Mouse (Mus musculus) lung, adult 2 months (tissue): Measurements from ENCODE around the gene Stk24. TPM values are rescaled to one million over a fixed set of nuclear protein-coding genes. Genes with fewer than 3 reads are reported as not detected.

Experiments
- DNase-seq: peaks from one replicate; pipeline ENCODE4 v3.0.0; 2022
- H3K4me1 ChIP-seq: fragments of 200-500 bp; 2 replicates; pipeline ENCODE4 v1.6.1; 2011; ENCODE audit warnings: low read length; ENCODE audit not compliant: control insufficient read depth, insufficient read depth
- H3K4me3 ChIP-seq: fragments of 200-500 bp; replicated peaks from 2 replicates; pipeline ENCODE3; 2011; ENCODE audit warnings: low read depth, mild to moderate bottlenecking, control low read depth, low read length; ENCODE audit errors: extremely low read depth
- CTCF ChIP-seq: fragments of 200-500 bp; IDR thresholded peaks from 2 replicates; pipeline ENCODE4 v1.5.1; 2011; ENCODE audit warnings: mild to moderate bottlenecking, low read length, control low read depth; ENCODE audit not compliant: insufficient read depth
- POLR2A ChIP-seq: fragments of 200-500 bp; IDR thresholded peaks from 2 replicates; pipeline ENCODE4 v1.6.1; 2011; ENCODE audit warnings: low read depth, mild to moderate bottlenecking, control low read depth, low read length, borderline replicate concordance; ENCODE audit errors: extremely low read depth
- WGBS: fragments of 180-500 bp; shearing (Covaris S2); methylation state at CpG from one replicate; pipeline ENCODE4 v1.1.7; 2018; 5-methylcytosine and 5-hydroxymethylcytosine counted together
- polyA plus RNA-seq: library from polyadenylated mRNA; depleted of rRNA; stranded (reverse); fragments of >200 nt; gene quantifications from 2 replicates; pipeline ENCODE4 v1.2.3, GENCODE M21; 2012

Gene Stk24
- polyA plus RNA-seq, 1 experiment = 26.9 TPM

GRCm38 (mm10) chr14:121322150-121322549 lies 57.7 kb downstream of the Stk24 start:
- no peak for DNase-seq
- Histone ChIP-seq H3K4me1 (peaks cover 14% of the 10 kb centered on the region), H3K4me3 (no peak overlapping the region)
- no peak for TF ChIP-seq POLR2A
- TF ChIP-seq CTCF = no peak
- 88% methylated on average over 5 of the region's 5 CpGs for WGBS

DNA sequence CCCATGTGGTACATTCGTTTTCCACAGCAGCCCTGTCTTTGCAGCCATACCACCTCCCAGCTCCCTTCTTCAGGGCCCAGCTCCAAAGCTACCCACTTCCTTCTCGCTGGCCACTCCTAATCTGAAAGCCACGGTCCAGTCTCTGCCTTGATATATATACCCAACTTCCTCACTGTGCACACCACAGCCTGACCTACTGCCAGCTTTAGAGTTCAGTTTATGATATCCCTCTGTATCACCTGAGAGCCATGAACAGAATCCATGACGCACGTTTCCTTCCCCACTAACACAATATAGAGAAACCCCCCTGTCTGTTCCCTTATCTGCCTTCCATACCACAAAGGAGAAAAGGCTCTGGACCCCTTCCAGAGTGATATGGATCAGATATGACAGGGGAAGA lies 61.4 kb downstream of the Stk24 start:
- no peak for TF ChIP-seq POLR2A
- no peak for TF ChIP-seq CTCF
- peaks cover 12% of the 10 kb centered on the region for H3K4me1 ChIP-seq
- 29% methylated on average over 5 of the region's 5 CpGs for WGBS
- no peak overlapping the region for H3K4me3 ChIP-seq
- DNase-seq = no peak

DNA sequence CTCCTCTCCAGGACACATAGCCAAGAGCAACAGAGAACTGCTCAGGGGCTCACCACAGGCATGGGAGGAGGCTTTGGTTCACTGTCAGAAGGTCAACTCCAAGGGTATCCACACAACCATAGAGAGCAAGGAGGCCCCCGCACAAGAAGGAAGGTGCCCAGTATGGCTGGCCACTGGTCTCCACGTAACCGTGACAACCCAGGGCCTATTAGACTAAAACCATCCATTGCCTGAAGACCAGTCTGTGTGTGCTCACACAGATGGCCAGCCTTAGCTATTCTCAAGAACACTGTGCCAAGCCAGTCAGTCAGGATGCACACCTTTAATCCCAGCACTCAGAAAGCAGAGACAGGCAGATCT lies 62.5 kb downstream of the Stk24 start:
- 92% methylated on average over 3 of the region's 3 CpGs for WGBS
- no peak overlapping the region for H3K4me3 ChIP-seq
- TF ChIP-seq CTCF = no peak
- no peak for TF ChIP-seq POLR2A
- no peak for DNase-seq
- peaks cover 15% of the 10 kb centered on the region for H3K4me1 ChIP-seq

GRCm38 (mm10) chr14:121316631-121317311 lies 63.0 kb downstream of the Stk24 start:
- TF ChIP-seq POLR2A = no peak
- no peak for TF ChIP-seq CTCF
- no peak for DNase-seq
- H3K4me1 ChIP-seq = peaks cover 15% of the 10 kb centered on the region
- H3K4me3 ChIP-seq = no peak overlapping the region
- WGBS = 56% methylated on average over 13 of the region's 13 CpGs

GRCm38 (mm10) chr14:121316136-121316535 lies 63.7 kb downstream of the Stk24 start:
- Histone ChIP-seq H3K4me3 (no peak overlapping the region), H3K4me1 (peaks cover 20% of the 10 kb centered on the region)
- no peak for DNase-seq
- WGBS = 63% methylated on average over 5 of the region's 5 CpGs
- no peak for TF ChIP-seq CTCF
- no peak for TF ChIP-seq POLR2A

DNA sequence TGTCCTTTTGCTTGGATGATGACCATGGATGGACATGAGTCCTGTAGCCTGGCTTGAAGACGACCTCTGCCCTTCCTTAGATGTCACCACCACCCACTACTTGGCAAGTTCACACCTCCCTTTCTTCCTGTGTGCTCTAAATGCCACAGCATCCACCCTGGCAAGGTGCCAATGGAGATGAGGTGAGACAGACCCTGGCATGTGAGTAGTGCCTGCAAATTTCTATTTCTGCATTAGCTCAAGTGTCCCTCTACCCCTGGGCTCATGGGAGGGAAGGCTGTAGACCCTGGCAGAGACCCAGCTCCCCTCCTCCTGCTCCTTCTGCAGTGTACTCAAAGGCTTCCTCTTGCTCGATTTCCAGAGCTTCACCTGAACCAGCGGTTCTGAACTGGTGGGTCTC lies 64.9 kb downstream of the Stk24 start:
- H3K4me3 ChIP-seq = no peak overlapping the region
- no peak for DNase-seq
- WGBS = 35% methylated on average over 3 of the region's 3 CpGs
- H3K4me1 ChIP-seq = peaks cover 21% of the 10 kb centered on the region
- TF ChIP-seq POLR2A (no peak), CTCF (no peak)

- 90% methylated on average over 10 of the region's 10 CpGs for WGBS
- Histone ChIP-seq H3K4me1 (peaks cover 21% of the 10 kb centered on the region), H3K4me3 (no peak overlapping the region)
- TF ChIP-seq POLR2A (no peak), CTCF (no peak)
- DNase-seq = no peak
These were observed 66.5 kb downstream of the Stk24 start for GRCm38 (mm10) chr14:121313283-121313682.

- no peak for DNase-seq
- 59% methylated on average over 2 of the region's 2 CpGs for WGBS
- Histone ChIP-seq H3K4me1 (peaks cover 18% of the 10 kb centered on the region), H3K4me3 (no peak overlapping the region)
- TF ChIP-seq POLR2A (no peak), CTCF (no peak)
These were observed 68.7 kb downstream of the Stk24 start for GRCm38 (mm10) chr14:121311083-121311482.

DNA sequence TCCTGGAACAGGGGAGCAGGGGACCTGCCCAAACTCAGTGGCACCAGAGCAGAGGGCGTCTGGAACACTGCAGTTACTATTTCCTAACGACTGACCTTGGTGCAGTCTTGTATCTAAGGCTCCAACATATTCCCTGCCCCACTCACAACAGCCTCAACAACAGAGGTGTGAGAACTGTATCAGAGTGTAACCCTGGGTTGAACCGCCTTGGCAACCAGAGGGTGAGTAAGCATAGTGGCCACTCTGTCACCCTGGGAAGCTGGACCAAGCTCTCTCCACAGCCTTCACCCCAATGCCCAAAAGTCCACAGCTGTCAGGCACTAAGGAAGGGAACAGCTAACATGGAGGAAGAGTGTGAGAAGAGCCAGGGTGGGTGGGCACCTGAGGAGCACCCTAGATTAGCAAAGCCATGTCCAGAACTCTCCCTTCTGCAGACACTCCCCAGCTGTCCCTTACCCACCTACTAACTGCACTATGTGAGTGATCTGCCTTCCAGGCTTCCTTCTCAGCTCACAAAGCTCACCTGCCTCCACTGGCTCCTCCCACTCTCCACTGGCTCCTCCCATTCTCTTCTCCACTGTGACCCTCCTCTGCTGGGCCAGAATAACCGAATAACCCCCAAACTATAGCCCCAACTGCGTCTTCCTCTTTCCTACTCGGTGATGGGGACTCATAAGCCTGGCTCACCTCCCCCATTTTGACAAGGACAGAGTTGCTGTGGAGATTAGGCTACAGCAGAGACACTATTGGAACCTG lies 69.3 kb downstream of the Stk24 start:
- TF ChIP-seq POLR2A (no peak), CTCF (no peak)

DNA sequence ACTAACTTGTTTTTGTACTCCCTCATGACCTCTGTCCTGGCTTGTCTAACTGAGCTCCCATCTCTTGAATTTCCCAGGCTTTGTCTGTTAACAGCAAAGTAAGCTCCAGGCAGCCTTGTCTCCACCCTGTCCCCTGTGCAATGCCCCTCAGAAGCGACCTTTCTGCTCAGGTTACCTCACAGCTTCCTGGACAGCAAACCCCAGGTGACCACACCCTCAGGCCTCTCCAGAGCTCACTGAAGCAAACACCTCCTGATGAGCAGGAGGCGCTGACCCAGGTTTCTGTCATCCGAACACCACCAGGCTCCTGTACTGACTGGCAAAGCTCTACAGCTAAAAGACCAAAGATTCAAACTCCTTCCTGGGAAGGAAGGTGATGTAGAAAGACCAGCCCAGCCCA lies 69.9 kb downstream of the Stk24 start:
- WGBS = 59% methylated on average over 3 of the region's 3 CpGs
- Histone ChIP-seq H3K4me3 (no peak overlapping the region), H3K4me1 (peaks cover 14% of the 10 kb centered on the region)
- TF ChIP-seq POLR2A (no peak), CTCF (no peak)
- DNase-seq = no peak

More for the DNA sequence above, 69.3 kb downstream of the Stk24 start:
- Histone ChIP-seq H3K4me1 (peaks cover 18% of the 10 kb centered on the region), H3K4me3 (no peak overlapping the region)
- 66% methylated on average over 6 of the region's 6 CpGs for WGBS
- no peak for DNase-seq
